Mouse (Mus musculus): ENCODE measurements around the gene Epha1.

The Epha1 gene

DNA sequence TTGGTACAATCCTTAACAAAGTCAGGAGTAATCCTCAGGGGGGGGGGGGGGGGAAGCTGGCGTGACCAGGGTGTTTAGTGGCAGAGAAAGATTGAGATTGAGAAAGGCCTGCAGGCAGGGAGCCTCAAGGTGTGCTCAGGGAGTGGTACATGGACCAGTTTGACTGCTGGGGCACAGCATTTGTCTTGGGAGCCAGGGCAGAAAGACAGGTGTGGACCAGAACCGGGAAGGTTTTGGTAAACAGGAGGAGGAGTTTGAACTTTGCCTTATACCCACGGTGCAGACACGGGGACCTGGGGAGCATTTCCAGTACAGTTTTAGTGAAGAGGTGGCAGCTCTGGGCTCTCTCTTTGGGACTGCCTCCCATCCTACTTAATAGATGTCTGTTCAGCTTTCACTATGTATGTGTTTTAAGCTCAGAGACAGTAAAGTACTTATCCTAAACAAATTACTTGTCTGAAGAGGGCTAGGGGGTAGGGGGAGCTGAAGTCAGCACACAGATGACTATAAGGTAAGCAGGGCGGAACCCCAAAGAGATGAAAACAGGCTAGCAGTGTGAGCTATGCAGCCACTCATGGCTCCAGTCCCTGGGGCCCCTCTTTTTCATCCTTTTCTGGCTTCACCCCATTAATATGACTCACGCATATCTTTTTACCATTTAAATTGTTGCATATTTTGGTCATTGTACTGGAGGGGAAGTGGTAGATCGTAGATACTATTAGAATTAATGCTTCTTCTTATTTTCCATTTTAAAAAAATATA, 782 bp upstream of the Epha1 start:
- DNase-seq = no peak

GRCm38 (mm10) chr6:42372421-42372815, 650 bp downstream of the Epha1 start:
- no peak for DNase-seq

DNA sequence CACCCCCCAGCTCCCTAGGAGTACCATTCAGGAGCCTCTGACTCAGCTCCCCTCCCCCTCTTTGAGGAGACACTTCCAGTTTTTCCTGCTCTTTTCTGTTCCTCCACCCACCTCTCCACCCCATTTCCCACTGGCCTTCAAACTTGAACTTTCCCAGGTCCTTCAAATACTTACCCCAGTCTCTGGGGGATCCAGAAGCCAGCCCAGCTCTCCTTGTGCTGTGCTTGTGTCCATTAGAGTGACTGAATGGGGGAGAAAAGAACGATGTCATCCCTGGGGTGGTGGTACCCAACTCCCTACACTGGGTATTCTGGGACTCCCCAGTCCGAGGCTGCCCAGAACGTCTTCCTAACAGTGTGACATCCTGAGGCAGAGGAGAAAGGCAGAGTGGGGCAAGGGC, 1.1 kb downstream of the Epha1 start:
- DNase-seq = no peak

GRCm38 (mm10) chr6:42370630-42371363, 2.3 kb downstream of the Epha1 start:
- DNase-seq = no peak

DNA sequence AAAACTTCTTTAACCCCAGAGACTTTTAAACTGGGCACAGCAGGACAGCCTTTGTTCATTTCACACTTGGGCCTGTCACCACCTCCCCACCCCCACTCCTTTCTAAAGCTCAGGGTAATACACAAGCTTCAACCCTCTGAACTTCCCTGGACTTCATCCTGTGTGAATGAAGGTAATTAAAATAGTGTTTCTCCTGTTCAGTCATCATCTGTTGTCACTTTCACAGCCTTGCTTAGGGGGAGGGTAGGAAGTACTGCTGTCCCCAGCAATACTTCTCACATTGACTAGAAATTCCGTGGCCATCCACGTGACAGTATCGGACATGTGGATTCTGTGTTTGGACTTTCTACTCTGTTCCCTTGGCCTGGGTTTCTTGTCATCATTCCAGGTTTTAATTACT, 3.2 kb downstream of the Epha1 start:
- no peak for DNase-seq

DNA sequence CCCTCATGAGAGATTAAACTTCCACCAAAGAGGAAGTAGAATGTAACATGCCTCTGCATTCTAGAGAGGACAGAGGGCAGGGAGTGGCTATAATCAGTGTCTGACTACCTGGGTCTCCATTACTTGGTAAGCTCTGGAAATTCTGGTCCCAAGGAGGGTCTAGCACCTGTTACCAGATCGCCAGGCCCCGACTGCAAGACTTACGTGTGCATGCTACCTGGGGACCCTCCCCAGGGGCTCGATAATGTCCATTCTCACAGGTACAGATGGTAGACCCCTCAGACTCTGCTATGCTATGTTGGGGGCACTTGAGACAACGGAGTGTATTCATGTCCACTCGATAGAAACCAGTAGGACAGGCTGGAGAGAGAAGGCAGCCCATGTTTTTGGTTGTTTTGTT, 7.9 kb downstream of the Epha1 start:
- no peak for DNase-seq

DNA sequence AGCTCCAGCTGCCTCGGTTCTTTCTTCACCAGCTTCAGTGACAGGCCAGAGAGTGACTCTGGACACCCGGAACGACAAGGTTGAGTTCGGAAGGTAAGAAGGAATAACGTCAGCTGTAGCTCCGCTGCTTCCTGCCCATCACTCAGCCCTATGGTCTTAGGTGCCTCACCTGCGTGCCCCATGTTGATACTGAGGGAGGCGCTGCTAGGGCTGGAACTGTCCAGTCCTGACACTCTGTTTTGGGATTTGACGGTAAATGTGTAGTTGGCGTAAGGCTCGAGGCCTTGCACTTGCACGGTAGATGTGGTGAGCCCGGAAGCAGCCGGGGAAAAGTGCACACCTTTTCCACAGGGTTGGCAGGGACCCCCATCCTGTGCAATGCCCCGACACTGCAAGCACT, 8.5 kb downstream of the Epha1 start:
- DNase-seq = no peak

GRCm38 (mm10) chr6:42364066-42364465, 9.0 kb downstream of the Epha1 start:
- DNase-seq = no peak

DNA sequence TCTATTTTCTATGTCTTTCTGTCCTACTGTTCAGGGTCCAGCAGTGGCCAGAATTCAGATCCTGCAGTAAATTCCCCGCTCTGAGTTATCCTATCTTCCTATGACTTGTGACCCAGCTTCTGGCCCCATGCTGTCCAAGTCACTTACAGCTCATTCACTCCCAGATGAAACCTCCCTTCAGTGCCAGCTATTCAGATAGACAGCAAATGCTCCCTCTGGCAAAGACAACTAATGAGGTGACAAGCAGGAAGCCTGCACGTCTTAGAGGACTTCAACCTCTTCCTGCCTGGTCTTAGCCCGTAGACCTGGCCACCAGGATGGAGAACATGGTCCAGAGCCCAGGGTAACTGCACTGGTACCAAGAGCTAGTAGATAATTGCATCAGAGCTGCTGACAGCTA, 10.1 kb downstream of the Epha1 start:
- no peak for DNase-seq

DNA sequence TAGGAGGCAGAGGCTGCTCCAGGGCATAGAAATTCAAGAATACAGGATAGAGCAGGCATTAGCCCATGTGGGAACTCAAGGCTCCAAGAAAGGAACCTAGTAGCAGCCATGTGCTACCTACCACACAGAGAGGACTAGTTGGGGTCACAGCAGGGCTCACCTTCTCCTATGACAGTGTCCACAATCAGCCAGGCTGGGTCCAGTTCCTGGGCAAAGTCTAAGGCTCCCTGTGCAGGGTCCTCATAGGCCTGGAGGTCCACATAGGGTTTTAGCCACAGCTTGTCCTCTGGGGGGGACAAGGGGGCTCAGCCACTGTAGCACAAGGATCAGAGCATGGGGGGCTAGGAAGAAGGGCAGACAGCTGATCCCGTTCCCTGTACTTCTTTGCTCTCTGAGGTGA, 10.6 kb downstream of the Epha1 start:
- no peak for DNase-seq

DNA sequence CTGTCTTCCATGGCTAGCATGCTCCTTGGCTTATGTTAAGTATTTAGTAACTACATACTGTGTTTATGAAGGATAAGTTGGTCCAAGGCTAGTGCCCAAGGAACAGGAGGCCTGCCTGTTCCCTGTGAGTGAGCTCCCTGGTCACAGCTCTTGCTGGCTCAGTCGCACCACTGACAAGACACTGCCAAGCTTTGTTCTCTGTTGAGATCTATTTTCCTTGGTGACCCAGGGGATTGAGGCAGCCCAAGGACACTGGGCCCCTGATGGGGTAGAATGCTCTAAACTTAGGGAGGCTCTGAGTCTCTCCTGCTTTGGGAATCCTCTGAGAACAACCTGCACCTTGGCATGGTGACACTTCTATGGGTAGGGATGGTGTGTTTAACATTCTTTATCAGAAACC, 11.0 kb downstream of the Epha1 start:
- no peak for DNase-seq

DNA sequence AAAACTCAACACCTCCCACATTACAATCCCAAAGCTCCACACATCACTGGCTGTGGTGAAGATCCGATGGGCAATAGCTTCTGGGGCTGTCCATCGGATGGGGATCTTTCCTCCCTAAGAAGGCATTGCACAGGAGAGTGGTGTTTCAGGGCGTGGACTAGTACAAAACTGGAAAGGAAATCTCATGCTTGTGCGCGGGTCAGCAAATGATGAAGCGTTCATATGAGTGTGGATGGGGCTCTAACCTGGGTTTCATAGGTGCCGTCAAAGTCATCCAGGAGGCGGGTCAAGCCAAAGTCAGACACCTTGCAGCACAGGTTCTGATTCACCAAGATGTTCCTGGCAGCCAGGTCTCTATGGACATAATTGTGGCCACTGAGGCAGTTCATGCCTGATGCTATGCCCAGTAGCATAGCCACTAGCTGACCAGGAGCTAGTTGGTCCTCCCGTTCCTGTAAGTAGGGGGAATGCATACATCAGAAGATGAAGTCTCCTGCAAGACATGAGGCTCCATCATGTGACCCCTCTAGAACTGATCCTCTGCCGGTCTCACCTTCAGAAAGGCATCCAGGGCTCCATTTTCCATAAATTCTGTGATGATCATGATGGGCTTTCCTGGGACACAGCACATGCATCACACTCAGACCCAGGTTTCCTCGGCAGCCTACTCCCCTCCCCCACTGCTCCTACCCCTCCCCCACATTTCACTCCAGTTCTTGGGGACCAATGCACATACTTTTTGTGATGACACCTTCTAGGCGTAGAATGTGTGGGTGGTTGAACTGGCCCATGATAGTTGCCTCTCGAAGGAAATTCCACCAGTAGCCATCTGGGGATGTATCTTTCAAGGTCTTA, 11.8 kb downstream of the Epha1 start:
- DNase-seq = no peak

DNA sequence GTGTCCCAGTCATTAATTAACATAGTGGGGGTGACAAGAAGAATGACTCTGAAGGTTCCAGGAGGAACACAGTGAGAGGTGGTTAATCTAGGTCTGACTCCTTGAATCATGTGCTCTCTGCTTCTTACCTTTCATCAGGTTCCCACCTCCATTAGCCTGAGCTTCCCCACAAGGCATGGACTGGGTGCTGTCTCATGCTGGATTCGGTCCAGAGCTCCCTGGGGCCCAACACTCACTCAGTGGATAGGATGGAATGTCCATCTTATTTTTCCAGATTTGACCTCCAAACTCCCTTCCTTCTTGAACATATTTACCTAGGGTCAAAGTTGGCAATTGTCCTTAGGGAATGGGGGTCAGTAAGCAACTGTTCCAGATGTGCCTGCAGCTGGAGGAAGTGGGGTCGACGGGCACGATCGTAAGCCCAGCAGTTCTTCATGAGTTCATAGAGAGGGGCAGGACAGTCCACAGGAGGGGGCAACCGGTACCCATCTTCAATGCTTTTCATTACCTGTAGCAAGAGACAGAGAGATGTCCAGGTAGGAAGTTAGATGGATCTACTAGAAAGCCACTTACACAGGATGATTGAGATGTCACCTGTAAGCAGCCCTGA, 12.7 kb downstream of the Epha1 start:
- DNase-seq = no peak

DNA sequence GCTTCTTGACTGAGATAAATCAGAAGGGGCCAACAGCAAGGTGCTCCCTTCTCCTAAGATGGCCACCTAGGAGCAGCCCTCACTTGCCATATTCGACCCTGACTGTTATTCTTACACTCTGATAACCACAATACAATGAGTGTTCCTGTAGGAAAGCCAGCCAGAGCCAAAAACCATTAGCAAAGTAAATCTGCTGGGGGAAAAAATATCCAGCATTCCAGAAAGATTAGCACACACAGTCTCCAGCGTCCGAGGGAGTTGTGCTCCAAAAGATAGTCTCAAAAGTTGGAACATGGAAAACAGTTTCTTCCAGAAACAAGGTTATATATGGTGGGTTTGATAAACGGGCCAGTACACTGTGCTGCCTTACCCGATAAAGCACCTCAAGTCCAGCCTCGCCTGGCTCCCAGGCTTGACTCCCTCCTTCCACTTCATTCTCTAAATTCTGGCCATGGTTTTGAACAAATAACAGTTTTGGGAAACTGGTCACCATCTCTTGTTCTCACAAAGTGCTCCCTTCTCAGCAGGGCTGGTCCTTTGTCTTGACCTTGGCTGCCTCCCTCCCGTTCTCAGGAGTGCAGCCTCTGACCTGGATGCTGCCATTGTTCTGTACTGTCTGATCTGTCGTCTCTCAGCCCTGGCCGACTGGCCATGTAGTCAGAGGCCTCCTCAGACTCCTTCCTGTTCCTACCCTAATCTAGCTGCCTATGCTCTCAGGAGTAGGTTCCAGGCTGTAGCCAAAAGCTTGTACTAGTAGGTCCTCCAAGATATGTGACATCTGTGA, 13.5 kb downstream of the Epha1 start:
- no peak for DNase-seq

DNA sequence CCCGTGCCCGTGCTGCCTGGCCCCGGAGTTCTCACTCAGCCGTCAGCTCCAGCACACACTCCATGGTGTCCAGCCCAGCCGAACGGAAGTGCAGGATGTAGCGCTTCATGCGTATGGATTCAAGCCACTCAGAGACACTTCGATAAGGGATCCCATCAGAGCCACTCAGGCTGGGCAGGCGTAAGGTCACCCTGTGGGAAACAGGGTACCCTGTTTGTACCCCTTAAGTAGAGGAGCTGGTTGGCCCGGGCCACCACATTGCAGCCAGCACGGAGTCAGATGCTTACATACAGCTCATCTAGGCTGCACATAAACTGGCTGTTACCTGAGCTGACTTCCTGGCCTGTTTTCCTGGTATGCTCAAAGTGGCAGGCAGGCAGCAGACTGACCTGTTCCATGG, 14.2 kb downstream of the Epha1 start:
- no peak for DNase-seq

DNA sequence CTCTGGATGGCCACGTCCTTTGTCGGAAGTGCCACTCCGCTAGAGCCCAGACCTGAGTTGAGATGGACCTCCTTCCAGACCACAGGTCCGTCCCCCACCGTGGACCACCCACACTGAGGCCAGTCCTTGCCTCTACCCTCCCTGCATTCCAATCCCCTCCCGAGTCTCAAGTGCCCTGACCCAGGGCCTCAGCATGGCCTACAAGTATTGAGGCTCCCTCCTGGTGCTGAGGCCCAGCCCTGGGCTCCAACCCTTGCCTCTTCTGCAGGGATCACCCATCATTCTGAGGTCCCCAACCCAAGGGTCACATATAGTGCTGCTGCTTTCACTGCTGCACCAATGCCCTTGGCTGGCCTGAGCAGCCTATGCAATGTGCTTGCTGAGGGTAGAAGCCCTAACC, 15.2 kb downstream of the Epha1 start:
- DNase-seq = no peak

GRCm38 (mm10) chr6:42356913-42357312, 16.2 kb downstream of the Epha1 start:
- DNase-seq = no peak

- DNase-seq = no peak
Measured at GRCm38 (mm10) chr6:42355794-42356600, 17.1 kb downstream of the Epha1 start.

DNA sequence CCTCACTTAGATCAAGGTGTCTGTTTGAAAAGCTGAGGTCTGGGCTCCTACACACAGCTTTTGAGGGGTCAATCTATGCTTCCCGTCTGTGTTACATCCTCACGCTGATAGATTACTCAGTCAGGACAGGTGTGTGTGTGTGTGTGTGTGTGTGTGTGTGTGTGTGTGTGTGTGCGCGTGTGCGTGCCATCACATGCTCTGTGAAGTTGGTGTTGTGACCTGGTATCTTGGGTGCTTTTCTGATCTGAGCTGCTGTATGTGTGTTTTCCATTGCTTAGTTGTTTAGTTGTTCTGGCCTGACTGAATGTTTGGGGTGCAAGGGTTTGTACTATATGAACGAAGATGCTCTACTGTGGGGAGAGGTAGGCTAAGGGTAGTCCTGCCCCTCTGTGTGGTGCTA, 17.7 kb downstream of the Epha1 start:
- DNase-seq = no peak

- DNase-seq = no peak
Measured at GRCm38 (mm10) chr6:42354076-42355019, 18.7 kb downstream of the Epha1 start.
